Mouse (Mus musculus) bone marrow, adult 2 months (tissue): Measurements from ENCODE around the gene Cfap74.

Experiments used
- CTCF ChIP-seq: fragments of 200-500 bp; IDR thresholded peaks from 2 replicates; pipeline ENCODE4 v1.5.1; 2011; ENCODE audit warnings: low read length, control low read depth; ENCODE audit not compliant: control insufficient read depth, insufficient read depth
- POLR2A ChIP-seq: fragments of 200-500 bp; IDR thresholded peaks from 2 replicates; pipeline ENCODE4 v1.6.1; 2011; ENCODE audit warnings: low read depth, mild to moderate bottlenecking, control low read depth, low read length, borderline replicate concordance; ENCODE audit not compliant: control insufficient read depth

DNA sequence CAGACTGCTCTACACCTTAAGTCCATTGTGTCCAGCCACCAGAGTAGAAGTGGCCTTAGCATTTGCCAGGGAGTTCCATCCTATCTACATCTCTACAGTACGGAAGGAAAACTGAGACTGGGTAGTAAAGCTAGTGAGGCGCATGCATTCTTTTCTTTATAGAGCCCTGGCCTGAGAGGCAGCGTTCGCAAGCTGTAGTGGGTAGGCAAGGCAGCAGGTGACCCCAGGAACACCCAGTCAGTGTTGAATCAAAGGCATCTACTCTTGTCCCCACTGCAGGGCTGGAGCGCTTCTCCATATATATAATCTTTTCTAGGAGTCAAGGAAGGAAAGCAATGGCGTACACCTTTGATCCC is 73.1 kb downstream of the Cfap74 start:
- TF ChIP-seq POLR2A = no peak
- no peak for TF ChIP-seq CTCF
